Mouse (Mus musculus) telencephalon, adult 2 months (tissue): ENCODE results near the gene Sfxn2.

Experiments
- DNase-seq: peaks from one replicate; pipeline ENCODE4 v3.0.0-alpha.2; 2011; ENCODE audit warnings: low read depth, low spot score

Gene Sfxn2

DNA sequence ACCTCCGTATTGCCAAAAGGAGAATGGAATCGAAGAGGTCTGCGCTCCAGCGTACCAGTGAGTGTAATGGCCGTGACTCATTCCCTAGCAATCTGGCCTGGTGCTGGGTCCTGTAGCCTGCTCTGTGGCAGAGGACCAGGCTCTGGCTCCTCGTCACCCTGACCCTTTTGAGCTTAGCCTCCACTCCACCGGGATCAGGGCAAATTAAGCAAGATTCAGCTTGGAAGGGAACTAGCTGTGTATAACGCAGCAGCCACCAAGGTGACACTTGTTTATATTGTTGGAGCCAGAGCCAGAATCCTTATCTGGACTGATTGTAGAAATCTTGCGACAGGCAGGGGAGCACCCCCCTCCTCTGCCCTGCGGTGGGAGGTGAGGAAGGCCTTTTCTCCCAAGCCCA, 55.2 kb downstream of the Sfxn2 start:
- DNase-seq, result no peak

DNA sequence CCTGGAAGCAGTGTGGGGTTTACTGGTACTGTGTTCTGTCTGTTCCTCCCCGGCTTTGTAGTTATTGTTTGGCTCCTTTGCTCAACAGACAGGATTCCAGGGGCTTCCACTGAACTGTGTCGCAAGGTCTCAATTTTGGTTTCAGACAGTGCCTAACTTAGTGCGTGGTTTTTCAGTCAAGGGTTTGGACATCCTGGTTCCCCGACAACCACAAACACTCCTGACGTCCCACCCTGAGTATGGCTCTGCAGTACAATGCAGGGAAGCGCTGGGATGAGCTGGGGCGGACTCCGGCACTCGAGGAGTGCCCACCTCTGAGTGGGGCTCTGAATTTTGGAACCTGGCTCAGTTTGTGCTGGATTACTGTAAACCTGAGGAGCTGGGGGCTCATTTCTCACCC, 56.6 kb downstream of the Sfxn2 start:
- DNase-seq, result no peak

- no peak for DNase-seq
Measured at GRCm38 (mm10) chr19:46631637-46632036, 58.5 kb downstream of the Sfxn2 start.

DNA sequence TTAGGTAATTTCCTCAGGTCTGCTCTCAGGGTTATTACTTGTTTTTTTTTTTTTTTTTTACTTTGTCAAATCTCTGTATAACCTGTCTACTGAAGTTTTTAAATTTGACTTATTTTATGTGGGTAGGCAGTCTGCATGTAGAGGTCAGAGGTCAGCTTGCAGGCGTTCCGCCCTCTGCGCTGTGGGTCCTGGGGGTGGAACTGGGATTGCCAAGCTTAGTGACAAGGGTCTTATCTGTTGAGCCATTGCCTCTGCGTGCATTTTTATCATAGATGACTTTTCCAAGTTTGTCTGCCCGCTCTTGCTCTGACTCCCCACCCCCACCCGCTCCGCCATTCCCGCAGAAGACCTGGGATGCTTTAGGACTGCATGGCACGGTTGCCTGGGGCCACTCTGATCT, 62.6 kb downstream of the Sfxn2 start:
- DNase-seq, result no peak

- no peak for DNase-seq
Measured at GRCm38 (mm10) chr19:46637598-46637997, 64.4 kb downstream of the Sfxn2 start.

DNA sequence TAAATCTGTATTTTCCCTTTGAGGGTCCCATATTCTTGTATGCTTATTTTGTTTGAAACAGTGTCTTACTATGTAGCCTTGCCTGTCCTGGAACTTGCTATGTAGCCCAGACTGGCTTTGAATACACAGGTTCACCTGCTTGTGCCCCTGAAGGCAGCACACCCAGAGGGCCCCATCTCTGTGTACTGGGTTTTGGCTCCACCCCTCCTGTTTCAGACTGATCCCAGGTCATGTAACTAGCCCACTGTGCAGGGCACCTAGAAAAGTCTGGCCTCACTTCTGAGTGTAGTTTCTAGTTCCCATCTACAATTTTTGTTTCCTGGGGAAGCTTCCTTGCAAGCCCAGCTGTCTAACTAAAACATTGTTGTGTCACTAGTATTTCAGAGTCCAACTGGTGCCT, 65.9 kb downstream of the Sfxn2 start:
- DNase-seq, result no peak

DNA sequence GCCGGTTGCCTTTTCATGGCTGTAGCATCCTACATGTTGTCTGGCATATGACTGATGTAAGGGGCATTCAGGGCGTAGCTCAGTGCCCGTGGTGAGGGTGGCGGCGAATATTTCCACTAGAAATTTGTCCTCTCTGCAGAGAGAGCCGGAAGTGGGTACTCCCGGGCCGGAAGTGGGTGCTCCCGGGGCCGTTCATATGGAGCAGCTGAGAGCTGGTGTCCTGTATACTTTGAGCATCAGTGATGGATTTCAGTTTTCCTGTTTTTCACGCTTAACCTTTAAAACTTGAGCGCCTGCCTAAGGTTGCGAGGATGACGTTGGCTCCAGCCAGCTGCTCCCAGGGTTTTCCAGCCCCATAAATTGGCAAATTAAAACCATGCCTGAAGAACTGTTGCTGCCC, 66.3 kb downstream of the Sfxn2 start:
- no peak for DNase-seq

DNA sequence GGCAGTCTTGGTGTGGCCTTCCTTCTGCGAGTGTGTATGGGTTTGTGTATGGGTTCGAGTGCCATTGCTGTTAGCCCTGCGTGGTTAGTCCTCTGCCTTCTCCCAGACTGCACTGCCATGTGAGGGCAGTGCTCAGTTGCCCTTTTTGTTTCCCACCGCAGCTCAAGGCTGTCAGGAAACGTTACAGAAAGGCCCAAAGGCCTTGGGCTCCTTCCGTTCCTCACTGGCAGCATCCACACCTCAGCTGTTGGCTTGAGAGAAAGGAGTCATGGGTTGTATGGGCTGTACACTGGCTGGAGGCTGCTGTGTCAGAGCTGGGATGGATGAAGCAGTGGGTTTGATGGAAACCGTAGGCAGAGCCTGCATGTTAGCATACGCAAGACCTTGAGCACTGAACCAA, 67.6 kb downstream of the Sfxn2 start:
- DNase-seq, result no peak

GRCm38 (mm10) chr19:46641420-46642085, 68.4 kb downstream of the Sfxn2 start:
- no peak for DNase-seq

DNA sequence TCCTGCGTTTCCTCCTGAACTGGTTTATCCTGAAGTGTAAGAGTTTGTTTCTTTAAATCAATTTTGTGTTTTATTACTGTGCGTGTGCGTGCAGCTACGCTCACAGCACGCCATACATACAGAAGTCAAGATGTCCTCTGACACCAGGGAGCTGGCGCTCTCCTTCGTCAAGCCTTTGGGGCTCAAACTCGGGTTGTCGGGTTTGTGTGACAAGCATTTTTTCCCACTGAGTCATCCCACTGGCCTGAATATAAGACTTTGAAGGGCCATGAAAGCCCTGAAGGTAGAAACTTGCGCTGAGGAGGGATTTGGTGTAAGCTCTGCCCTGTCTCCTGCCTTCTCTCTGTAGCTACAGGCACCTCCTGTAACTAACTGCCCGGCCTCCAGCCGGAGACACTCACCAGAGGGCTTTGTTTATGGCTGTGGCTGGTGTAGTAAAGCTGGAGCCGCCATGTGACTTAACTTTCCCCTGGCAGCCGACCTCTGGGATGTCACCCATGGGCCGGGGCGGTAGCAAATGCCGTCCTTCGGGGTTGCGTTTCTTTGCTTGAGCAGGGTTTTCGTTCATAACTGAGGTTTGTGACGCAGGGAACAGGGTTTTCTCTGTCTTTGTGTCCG, 69.1 kb downstream of the Sfxn2 start:
- no peak for DNase-seq

- DNase-seq, result no peak
Measured at GRCm38 (mm10) chr19:46643236-46643635, 70.1 kb downstream of the Sfxn2 start.

GRCm38 (mm10) chr19:46644343-46644792, 71.2 kb downstream of the Sfxn2 start:
- DNase-seq, result no peak

GRCm38 (mm10) chr19:46644793-46645602, 71.8 kb downstream of the Sfxn2 start:
- no peak for DNase-seq

DNA sequence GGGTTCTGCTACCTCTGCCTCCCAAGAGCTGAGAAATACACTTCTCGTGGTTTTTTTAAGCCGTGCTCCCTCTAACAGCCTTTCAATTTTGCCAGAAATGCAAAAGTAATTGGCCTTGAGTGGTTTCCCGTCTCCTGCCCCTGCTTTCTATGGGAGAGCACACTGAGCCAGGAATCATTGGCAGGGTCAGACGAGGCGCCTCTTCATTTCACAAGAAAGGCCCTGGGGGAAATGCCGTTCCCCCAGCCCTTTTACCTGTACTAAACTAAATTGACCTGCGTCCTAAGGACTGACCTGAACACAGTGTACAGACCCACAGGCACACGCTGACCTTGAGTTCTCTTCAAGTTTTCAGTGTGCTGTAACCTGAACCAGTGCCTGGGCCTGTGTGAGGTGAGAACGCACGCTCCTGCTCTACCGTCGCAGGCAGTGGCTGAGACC, 72.9 kb downstream of the Sfxn2 start:
- DNase-seq, result no peak

DNA sequence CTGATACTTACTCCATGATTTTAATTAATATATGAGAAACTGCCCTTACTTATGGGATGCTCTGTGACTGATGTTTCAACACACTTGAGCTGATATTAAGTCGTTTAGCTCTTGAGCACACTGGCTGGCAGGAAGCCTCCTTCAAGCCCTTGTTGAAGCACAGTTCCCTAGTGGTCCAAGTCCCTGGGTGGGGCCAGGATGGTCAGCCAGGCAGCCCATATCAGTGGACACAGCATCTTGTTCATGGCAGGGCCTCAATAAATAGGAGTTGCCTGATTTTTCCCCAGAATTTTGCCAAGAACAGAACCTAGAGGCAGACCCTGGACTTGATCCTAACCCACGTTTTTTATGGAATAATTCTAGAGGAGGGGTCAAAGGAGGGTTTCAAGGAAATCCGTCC, 74.1 kb downstream of the Sfxn2 start:
- DNase-seq, result no peak
